Mouse (Mus musculus): ENCODE results near the gene Igsf8. TPM values are rescaled to one million over a fixed set of nuclear protein-coding genes. Genes with fewer than 3 reads are reported as not detected.

Igsf8 gene
- total and polyA plus RNA-seq, 3 experiments, result 10.9 to 39.9 (median 13.5) TPM

DNA sequence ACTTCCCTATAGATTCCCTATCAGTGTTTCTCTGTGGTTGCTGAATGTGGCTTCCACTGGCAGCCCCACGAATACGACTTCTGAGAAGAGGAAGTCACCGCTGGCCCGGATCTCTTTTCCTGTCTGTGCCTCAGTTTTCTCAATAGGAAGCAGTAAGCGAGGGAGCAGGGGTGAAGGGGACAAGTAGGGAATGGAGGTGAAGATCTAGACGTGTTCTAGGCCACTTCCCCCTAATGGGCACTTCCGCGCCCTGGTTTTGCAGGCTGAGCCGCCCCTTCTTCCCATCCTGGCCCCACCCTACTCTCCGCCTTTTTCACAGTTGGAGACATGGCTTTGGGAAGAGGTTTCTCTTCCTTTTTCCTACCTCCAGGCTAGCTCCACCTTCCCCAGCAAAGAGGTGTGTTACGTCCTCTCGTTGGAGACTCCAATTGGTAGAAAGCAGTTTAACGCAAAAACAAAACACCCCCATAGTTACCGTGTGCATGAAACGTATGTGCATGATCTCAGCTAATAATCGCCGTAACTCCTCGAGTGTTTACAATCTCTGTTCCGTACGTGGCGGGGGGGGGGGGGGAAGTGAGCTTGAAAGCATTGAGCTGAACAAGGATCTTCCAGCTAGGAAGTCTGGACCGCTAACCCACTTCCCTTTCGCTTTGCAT, 49.9 kb downstream of the Igsf8 start:
- H3K9ac ChIP-seq (ENCODE audit: low read depth, low read length), result peak overlapping the region; percentile 77
- H3K36me3 ChIP-seq (ENCODE audit: control insufficient read depth, insufficient read depth, low read length), result no peaks in the 10 kb centered on the region
- no peaks in the 10 kb centered on the region for H3K27me3 ChIP-seq (ENCODE audit: control insufficient read depth, insufficient read depth, low read length)
- peak overlapping the region; percentile 99 for H3K27ac ChIP-seq
- H3K4me3 ChIP-seq, result peak overlapping the region; percentile 82
- intact Hi-C loops (cut with DNase I), result loop anchor here (2.0 kb wide), 2 partner anchors 95 to 185 kb away; partner anchors contain the start of gene Pex19
- 5% methylated on average over 23 of the region's 23 CpGs for WGBS
- no peaks in the 10 kb centered on the region for H3K79me2 ChIP-seq (replicated peaks; ENCODE audit: control insufficient read depth, insufficient read depth, low read length)
- 0 out of 2 replicates have a peak, but pooled peaks have one; percentile 16 for TF ChIP-seq EP300 (IDR thresholded peaks at IDR 0.05; ENCODE audit: insufficient read depth, low read depth, low read length)
- peak; percentile 83 for TF ChIP-seq POLR2A (IDR thresholded peaks at IDR 0.05; ENCODE audit: insufficient read depth, low read depth, low read length)
- TF ChIP-seq CTCF (IDR thresholded peaks at IDR 0.05), result peak; percentile 19; the same call in 1 of the 2 replicates
- DNase-seq, result peak; percentile 75 to 78
- peaks cover 7% of the 10 kb centered on the region for H3K4me1 ChIP-seq (ENCODE audit: control insufficient read depth, insufficient read depth, low read length)

- Histone ChIP-seq H3K36me3 (ENCODE audit: control insufficient read depth, insufficient read depth, low read length) (no peaks in the 10 kb centered on the region), H3K4me3 (peak overlapping the region; percentile 82), H3K9ac (ENCODE audit: low read depth, low read length) (peak overlapping the region; percentile 85), H3K27me3 (ENCODE audit: control insufficient read depth, insufficient read depth, low read length) (no peaks in the 10 kb centered on the region), H3K79me2 (replicated peaks; ENCODE audit: control insufficient read depth, insufficient read depth, low read length) (no peaks in the 10 kb centered on the region), H3K27ac (peak overlapping the region; percentile 99), H3K4me1 (ENCODE audit: control insufficient read depth, insufficient read depth, low read length) (peaks cover 6% of the 10 kb centered on the region)
- DNase-seq, result peak; percentile 92 to 93
- WGBS, result under 1% methylated on average over 47 of the region's 55 CpGs
- intact Hi-C loops (cut with DNase I), result loop anchor here (2.0 kb wide), 2 partner anchors 95 to 185 kb away; partner anchors contain the start of gene Pex19
- TF ChIP-seq POLR2A (IDR thresholded peaks at IDR 0.05; ENCODE audit: insufficient read depth, low read depth, low read length) (peak; percentile 77), CTCF (IDR thresholded peaks at IDR 0.05) (no peak)
Measured at GRCm38 (mm10) chr1:172311921-172312767, 50.7 kb downstream of the Igsf8 start.

DNA sequence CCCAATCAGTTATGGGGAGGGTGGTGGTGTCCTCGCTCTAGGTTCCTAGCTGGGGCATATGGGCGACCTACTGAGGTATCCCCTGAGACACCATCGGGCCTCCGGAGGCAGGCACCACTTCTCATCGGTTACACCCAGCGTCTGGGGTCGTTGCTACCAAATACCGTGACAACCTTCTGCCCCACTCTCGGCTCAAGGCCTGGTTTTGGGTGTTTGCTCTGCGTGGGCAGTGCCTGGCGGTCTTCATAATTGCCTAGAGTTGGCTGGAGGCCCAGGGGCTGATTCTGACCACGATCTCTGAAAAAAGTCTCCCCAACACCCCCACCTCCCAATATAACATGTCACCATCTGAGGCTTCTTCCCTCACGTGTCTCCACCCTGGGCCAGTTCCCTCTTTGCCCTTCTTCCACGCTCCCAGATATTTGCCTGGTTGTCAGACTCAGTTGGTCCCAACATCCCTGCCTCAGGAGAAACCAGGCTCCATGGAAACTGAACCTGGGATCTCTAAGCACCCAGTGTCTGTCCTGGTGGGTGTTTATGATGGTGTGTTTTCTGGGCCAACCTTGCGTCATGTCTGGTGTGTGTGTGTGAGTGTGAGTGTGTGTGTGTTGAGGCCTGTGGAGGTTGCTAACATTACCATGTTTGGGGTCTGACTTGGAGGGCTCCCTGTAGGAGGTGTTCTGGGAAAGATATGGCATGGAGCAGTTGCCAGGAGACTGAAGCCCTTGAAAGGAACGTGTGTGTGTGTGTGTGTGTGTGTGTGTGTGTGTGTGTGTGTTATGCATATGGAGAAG, 51.5 kb downstream of the Igsf8 start:
- Histone ChIP-seq H3K27ac (peak overlapping the region; percentile 99), H3K79me2 (replicated peaks; ENCODE audit: control insufficient read depth, insufficient read depth, low read length) (no peaks in the 10 kb centered on the region), H3K36me3 (ENCODE audit: control insufficient read depth, insufficient read depth, low read length) (no peaks in the 10 kb centered on the region), H3K4me3 (peak overlapping the region; percentile 82), H3K27me3 (ENCODE audit: control insufficient read depth, insufficient read depth, low read length) (no peaks in the 10 kb centered on the region), H3K9ac (ENCODE audit: low read depth, low read length) (peak overlapping the region; percentile 85), H3K4me1 (ENCODE audit: control insufficient read depth, insufficient read depth, low read length) (peaks cover 6% of the 10 kb centered on the region)
- 16% methylated on average over 16 of the region's 16 CpGs for WGBS
- intact Hi-C loops (cut with DNase I), result no loop called here
- no peak for TF ChIP-seq POLR2A (IDR thresholded peaks at IDR 0.05; ENCODE audit: insufficient read depth, low read depth, low read length)
- no peak for TF ChIP-seq EP300 (IDR thresholded peaks at IDR 0.05; ENCODE audit: insufficient read depth, low read depth, low read length)
- no peak for TF ChIP-seq CTCF (IDR thresholded peaks at IDR 0.05)
- no peak for DNase-seq

- H3K9ac ChIP-seq (ENCODE audit: low read depth, low read length), result no peak overlapping the region
- DNase-seq, result no peak
- no peak overlapping the region; the same call in 1 of the 2 replicates for H3K27ac ChIP-seq
- no peaks in the 10 kb centered on the region for H3K36me3 ChIP-seq (ENCODE audit: control insufficient read depth, insufficient read depth, low read length)
- no peak for TF ChIP-seq CTCF (IDR thresholded peaks at IDR 0.05)
- TF ChIP-seq POLR2A (IDR thresholded peaks at IDR 0.05; ENCODE audit: insufficient read depth, low read depth, low read length), result no peak
- no peak for TF ChIP-seq EP300 (IDR thresholded peaks at IDR 0.05; ENCODE audit: insufficient read depth, low read depth, low read length)
- 73% methylated on average over 10 of the region's 10 CpGs for WGBS
- H3K4me1 ChIP-seq (ENCODE audit: control insufficient read depth, insufficient read depth, low read length), result peaks cover 6% of the 10 kb centered on the region
- no peaks in the 10 kb centered on the region for H3K27me3 ChIP-seq (ENCODE audit: control insufficient read depth, insufficient read depth, low read length)
- intact Hi-C loops (cut with DNase I), result no loop called here
- H3K4me3 ChIP-seq, result no peak overlapping the region
- no peaks in the 10 kb centered on the region for H3K79me2 ChIP-seq (replicated peaks; ENCODE audit: control insufficient read depth, insufficient read depth, low read length)
Measured at GRCm38 (mm10) chr1:172313613-172314411, 52.4 kb downstream of the Igsf8 start.

DNA sequence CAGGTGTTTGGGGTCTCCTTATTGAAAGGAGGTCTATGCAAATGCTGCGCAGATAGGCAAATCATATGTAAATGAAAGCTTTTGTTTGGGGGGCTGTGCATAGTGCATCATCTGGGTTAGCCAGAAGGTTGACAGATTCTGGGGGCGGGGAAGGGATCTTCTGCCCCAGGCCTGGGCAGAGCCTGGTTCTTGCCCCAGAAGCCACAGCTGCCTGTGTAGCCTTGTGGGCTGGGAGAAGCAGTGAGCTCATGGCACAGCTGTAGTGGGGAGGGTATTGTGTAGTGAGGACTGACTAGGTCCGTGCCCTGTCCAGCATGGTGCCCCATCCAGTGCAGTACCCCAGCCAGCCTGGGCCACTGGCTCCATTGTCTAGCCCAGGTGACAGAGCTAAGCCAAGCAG, 53.5 kb downstream of the Igsf8 start:
- no peak overlapping the region for H3K4me3 ChIP-seq
- no peaks in the 10 kb centered on the region for H3K79me2 ChIP-seq (replicated peaks; ENCODE audit: control insufficient read depth, insufficient read depth, low read length)
- 95% methylated on average over 3 of the region's 3 CpGs for WGBS
- intact Hi-C loops (cut with DNase I), result no loop called here
- H3K4me1 ChIP-seq (ENCODE audit: control insufficient read depth, insufficient read depth, low read length), result peaks cover 3% of the 10 kb centered on the region
- no peak overlapping the region for H3K27ac ChIP-seq
- no peaks in the 10 kb centered on the region for H3K36me3 ChIP-seq (ENCODE audit: control insufficient read depth, insufficient read depth, low read length)
- no peak for DNase-seq
- no peak overlapping the region for H3K9ac ChIP-seq (ENCODE audit: low read depth, low read length)
- TF ChIP-seq EP300 (IDR thresholded peaks at IDR 0.05; ENCODE audit: insufficient read depth, low read depth, low read length) (no peak), POLR2A (IDR thresholded peaks at IDR 0.05; ENCODE audit: insufficient read depth, low read depth, low read length) (no peak), CTCF (IDR thresholded peaks at IDR 0.05) (no peak)
- no peaks in the 10 kb centered on the region for H3K27me3 ChIP-seq (ENCODE audit: control insufficient read depth, insufficient read depth, low read length)
